Mouse (Mus musculus) ES-E14 (cell line): ENCODE measurements at regions not wholly inside any gene's neighbourhood (a gene's known extent, or its start where the extent isn't known, plus 50 kb on each side); places are given as distances from the start of the nearest gene placed in this dataset.

Experiments used
- CHD2 ChIP-seq: IDR thresholded peaks from 2 replicates; pipeline ENCODE4 v1.6.1; 2014; ENCODE audit warnings: mild to moderate bottlenecking, low read depth, low read length, inconsistent platforms
- HCFC1 ChIP-seq: IDR thresholded peaks from 2 replicates; pipeline ENCODE4 v1.6.1; 2012; ENCODE audit warnings: low read length, inconsistent platforms, borderline replicate concordance; ENCODE audit not compliant: insufficient read depth
- MAFK ChIP-seq: IDR thresholded peaks from 2 replicates; pipeline ENCODE4 v1.6.1; 2014; ENCODE audit warnings: mild to moderate bottlenecking, low read depth, low read length, inconsistent platforms; ENCODE audit not compliant: insufficient read depth
- ZC3H11A ChIP-seq: IDR thresholded peaks from 2 replicates; pipeline ENCODE4 v1.6.1; 2012; ENCODE audit warnings: low read depth, mild to moderate bottlenecking, inconsistent platforms, low read length, borderline replicate concordance
- ZNF384 ChIP-seq: IDR thresholded peaks from 2 replicates; pipeline ENCODE4 v1.6.1; 2012; ENCODE audit warnings: low read depth, low read length, inconsistent platforms

- no peak for TF ChIP-seq HCFC1
- no peak for TF ChIP-seq ZC3H11A
- no peak for TF ChIP-seq MAFK
- no peak for TF ChIP-seq ZNF384
- TF ChIP-seq CHD2 = no peak
These were observed 537.6 kb upstream of the Auts2 start for GRCm38 (mm10) chr5:133080751-133081150.
